Mouse (Mus musculus): ENCODE data around the gene Shisal2a. TPM values are rescaled to one million over a fixed set of nuclear protein-coding genes. Genes with fewer than 3 reads are reported as not detected.
A peak's percentile ranks its signal among the peaks of the same experiment; 100 is the strongest.
"Not testable (repeated sequence)": the region's sequence is repeated elsewhere in the genome, so short reads cannot be mapped to it uniquely, and the experiment has no call there.

Gene Shisal2a
- polyA plus RNA-seq, 1 experiment from 2014 or later = 1.1 TPM

- ATAC-seq = no peak
- H3K4me3 ChIP-seq (ENCODE audit: low read depth, low read length) = no peak overlapping the region
- no peak overlapping the region for H3K27ac ChIP-seq (ENCODE audit: low read length)
- H3K36me3 ChIP-seq (ENCODE audit: insufficient read depth, low read length) = no peaks in the 10 kb centered on the region
- H3K4me1 ChIP-seq (ENCODE audit: insufficient read depth, low read depth, low read length) = peaks cover under 1% of the 10 kb centered on the region; the same call in 1 of the 2 replicates
- H3K9me3 ChIP-seq (ENCODE audit: low read length) = no peaks in the 10 kb centered on the region
- no peak for DNase-seq (ENCODE audit: low spot score)
- no peak for TF ChIP-seq CTCF (IDR thresholded peaks at IDR 0.05)
- TF ChIP-seq EP300 (IDR thresholded peaks at IDR 0.05) = no peak
- 91% methylated on average over 8 of the region's 8 CpGs for WGBS
- no peaks in the 10 kb centered on the region for H3K27me3 ChIP-seq (replicated peaks; ENCODE audit: insufficient read depth, low read length)
- no peak overlapping the region for H3K9ac ChIP-seq (replicated peaks; ENCODE audit: low read depth)
- no peak overlapping the region for H3K4me2 ChIP-seq (replicated peaks; ENCODE audit: low read depth, low read length)
Measured at GRCm38 (mm10) chr4:108357458-108357857, 25.7 kb downstream of the Shisal2a start.

GRCm38 (mm10) chr4:108353591-108353990 lies 29.6 kb downstream of the Shisal2a start:
- not testable (repeated sequence) for H3K27me3 ChIP-seq (replicated peaks; ENCODE audit: insufficient read depth, low read length); H3K9me3 ChIP-seq (ENCODE audit: low read length); H3K4me2 ChIP-seq (replicated peaks; ENCODE audit: low read depth, low read length); H3K27ac ChIP-seq (ENCODE audit: low read length); H3K4me1 ChIP-seq (ENCODE audit: insufficient read depth, low read depth, low read length); ATAC-seq; H3K36me3 ChIP-seq (ENCODE audit: insufficient read depth, low read length); H3K9ac ChIP-seq (replicated peaks; ENCODE audit: low read depth); H3K4me3 ChIP-seq (ENCODE audit: low read depth, low read length); DNase-seq (ENCODE audit: low spot score)

- H3K27ac ChIP-seq (ENCODE audit: low read length) = no peak overlapping the region
- H3K4me1 ChIP-seq (ENCODE audit: insufficient read depth, low read depth, low read length) = peaks cover 17% of the 10 kb centered on the region; the same call in 1 of the 2 replicates
- no peaks in the 10 kb centered on the region for H3K36me3 ChIP-seq (ENCODE audit: insufficient read depth, low read length)
- H3K9me3 ChIP-seq (ENCODE audit: low read length) = no peaks in the 10 kb centered on the region
- ATAC-seq (peak; percentile 42; the same call in 1 of the 2 replicates), DNase-seq (ENCODE audit: low spot score) (peak; percentile 51)
- no peak overlapping the region for H3K4me2 ChIP-seq (replicated peaks; ENCODE audit: low read depth, low read length)
- no peak overlapping the region for H3K9ac ChIP-seq (replicated peaks; ENCODE audit: low read depth)
- H3K4me3 ChIP-seq (ENCODE audit: low read depth, low read length) = no peak overlapping the region
- no peaks in the 10 kb centered on the region for H3K27me3 ChIP-seq (replicated peaks; ENCODE audit: insufficient read depth, low read length)
- WGBS = 5% methylated on average over 8 of the region's 8 CpGs
- TF ChIP-seq CTCF (IDR thresholded peaks at IDR 0.05) = no peak
- no peak for TF ChIP-seq EP300 (IDR thresholded peaks at IDR 0.05)
Measured at GRCm38 (mm10) chr4:108350819-108351218, 32.3 kb downstream of the Shisal2a start.

DNA sequence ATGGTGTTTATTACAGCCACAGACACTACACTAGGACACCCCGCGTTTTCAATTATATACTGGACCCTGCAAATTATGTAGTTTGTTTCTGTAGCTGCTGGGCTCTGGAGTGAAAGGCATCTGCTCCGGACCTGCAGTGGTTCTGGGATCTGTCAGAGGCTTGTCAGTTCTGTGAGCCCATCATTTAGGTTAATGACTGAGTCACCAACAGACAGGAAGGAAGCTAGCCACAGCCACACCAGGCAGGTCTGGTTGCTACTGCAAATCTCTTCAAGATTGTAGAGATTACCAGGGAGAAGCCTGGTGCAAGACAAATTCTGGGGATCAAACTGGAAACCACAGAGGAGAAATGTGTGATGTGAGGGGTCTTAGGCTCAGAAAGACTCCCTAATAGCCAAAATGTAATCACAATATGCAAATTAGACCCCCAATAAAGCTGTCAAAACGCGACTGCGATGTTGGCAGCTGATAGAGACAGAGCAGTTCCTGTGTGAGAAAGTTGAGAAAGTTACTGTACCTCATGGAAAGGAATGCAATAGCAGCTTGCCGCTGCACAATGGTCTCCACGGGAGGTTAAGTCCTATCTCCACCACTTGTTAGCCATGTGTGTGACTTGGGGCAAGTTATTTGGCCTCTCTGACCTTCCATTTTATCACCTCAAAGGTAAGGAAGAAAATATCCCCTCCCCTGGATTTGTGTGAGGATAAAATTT lies 33.2 kb downstream of the Shisal2a start:
- WGBS = 38% methylated on average over 8 of the region's 8 CpGs
- H3K4me2 ChIP-seq (replicated peaks; ENCODE audit: low read depth, low read length) = no peak overlapping the region

DNA sequence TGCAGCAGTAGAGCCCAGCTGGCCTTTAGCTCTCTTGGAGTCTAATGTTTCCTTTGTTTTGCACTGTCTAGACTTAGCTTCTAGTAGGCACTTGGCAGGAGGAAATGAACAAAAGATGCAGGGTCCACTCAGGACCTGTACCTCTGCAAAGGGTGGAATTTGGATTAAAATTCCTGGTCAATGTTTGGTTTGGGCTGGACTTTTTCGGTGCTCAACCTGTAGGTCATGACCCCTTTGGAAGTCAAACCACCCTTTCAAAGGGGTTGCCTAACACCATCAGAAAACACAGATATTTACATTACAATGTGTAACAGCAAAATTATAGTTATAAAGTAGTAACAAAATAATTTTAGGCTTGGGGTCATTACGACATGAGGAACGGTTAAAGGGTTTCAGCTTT lies 34.1 kb downstream of the Shisal2a start:
- H3K9ac ChIP-seq (replicated peaks; ENCODE audit: low read depth) = no peak overlapping the region
- no peak overlapping the region for H3K27ac ChIP-seq (ENCODE audit: low read length)
- no peaks in the 10 kb centered on the region for H3K36me3 ChIP-seq (ENCODE audit: insufficient read depth, low read length)
- no peak overlapping the region for H3K4me3 ChIP-seq (ENCODE audit: low read depth, low read length)
- no peaks in the 10 kb centered on the region for H3K27me3 ChIP-seq (replicated peaks; ENCODE audit: insufficient read depth, low read length)
- H3K9me3 ChIP-seq (ENCODE audit: low read length) = no peaks in the 10 kb centered on the region
- no peak for DNase-seq (ENCODE audit: low spot score)
- TF ChIP-seq EP300 (IDR thresholded peaks at IDR 0.05) = no peak
- TF ChIP-seq CTCF (IDR thresholded peaks at IDR 0.05) = no peak
- no peak for ATAC-seq
- WGBS = 77% methylated on average over 3 of the region's 3 CpGs
- H3K4me2 ChIP-seq (replicated peaks; ENCODE audit: low read depth, low read length) = no peak overlapping the region
- H3K4me1 ChIP-seq (ENCODE audit: insufficient read depth, low read depth, low read length) = peaks cover 17% of the 10 kb centered on the region; the same call in 1 of the 2 replicates

More for the DNA sequence above, 33.2 kb downstream of the Shisal2a start:
- Histone ChIP-seq H3K4me1 (ENCODE audit: insufficient read depth, low read depth, low read length) (peaks cover 17% of the 10 kb centered on the region; the same call in 1 of the 2 replicates), H3K27ac (ENCODE audit: low read length) (no peak overlapping the region), H3K4me3 (ENCODE audit: low read depth, low read length) (no peak overlapping the region), H3K9ac (replicated peaks; ENCODE audit: low read depth) (no peak overlapping the region), H3K9me3 (ENCODE audit: low read length) (no peaks in the 10 kb centered on the region), H3K27me3 (replicated peaks; ENCODE audit: insufficient read depth, low read length) (no peaks in the 10 kb centered on the region), H3K36me3 (ENCODE audit: insufficient read depth, low read length) (no peaks in the 10 kb centered on the region)
- TF ChIP-seq EP300 (IDR thresholded peaks at IDR 0.05) = no peak
- TF ChIP-seq CTCF (IDR thresholded peaks at IDR 0.05) = no peak
- no peak for ATAC-seq
- no peak for DNase-seq (ENCODE audit: low spot score)

- peaks cover 17% of the 10 kb centered on the region; the same call in 1 of the 2 replicates for H3K4me1 ChIP-seq (ENCODE audit: insufficient read depth, low read depth, low read length)
- H3K9ac ChIP-seq (replicated peaks; ENCODE audit: low read depth) = no peak overlapping the region
- H3K4me3 ChIP-seq (ENCODE audit: low read depth, low read length) = no peak overlapping the region
- peak; percentile 28 for ATAC-seq
- no peaks in the 10 kb centered on the region for H3K27me3 ChIP-seq (replicated peaks; ENCODE audit: insufficient read depth, low read length)
- no peak overlapping the region for H3K4me2 ChIP-seq (replicated peaks; ENCODE audit: low read depth, low read length)
- no peak for TF ChIP-seq EP300 (IDR thresholded peaks at IDR 0.05)
- TF ChIP-seq CTCF (IDR thresholded peaks at IDR 0.05) = no peak
- no peaks in the 10 kb centered on the region for H3K9me3 ChIP-seq (ENCODE audit: low read length)
- DNase-seq (ENCODE audit: low spot score) = no peak
- no peaks in the 10 kb centered on the region for H3K36me3 ChIP-seq (ENCODE audit: insufficient read depth, low read length)
- no peak overlapping the region for H3K27ac ChIP-seq (ENCODE audit: low read length)
- WGBS = 31% methylated on average over 5 of the region's 5 CpGs
Measured at GRCm38 (mm10) chr4:108348256-108348875, 34.8 kb downstream of the Shisal2a start.

All from lung, postnatal 0 days (tissue).